Mouse (Mus musculus) activated CD4-positive, CD25-positive, alpha-beta regulatory T cell, adult 4 months (primary cell): ENCODE results near the gene Dnah11. TPM values are rescaled to one million over a fixed set of nuclear protein-coding genes. Genes with fewer than 3 reads are reported as not detected.
A peak's percentile ranks its signal among the peaks of the same experiment; 100 is the strongest.
"Not testable (repeated sequence)": the region's sequence is repeated elsewhere in the genome, so short reads cannot be mapped to it uniquely, and the experiment has no call there.

ENCODE experiments used
- ATAC-seq: one replicate; pipeline ENCODE4 v1.8.0; 2017
- polyA plus RNA-seq, 2 experiments: library from polyadenylated mRNA; unstranded; fragments of 100-300 nt; shearing (Covaris generic); gene quantifications; one replicate each; pipeline ENCODE4 v1.2.1; 2017

Gene Dnah11
- polyA plus RNA-seq, 2 experiments from 2014 or later = 0.04 to 0.14 TPM

- ATAC-seq = peak; percentile 43
Observed at GRCm38 (mm10) chr12:117959213-117959612, 239.6 kb downstream of the Dnah11 start.

GRCm38 (mm10) chr12:117946823-117947704 lies 251.8 kb downstream of the Dnah11 start:
- ATAC-seq = no peak

- ATAC-seq = peak; percentile 78
Observed at GRCm38 (mm10) chr12:117941947-117942346, 256.9 kb downstream of the Dnah11 start.

- no peak for ATAC-seq
Observed at GRCm38 (mm10) chr12:117938214-117938613, 260.6 kb downstream of the Dnah11 start.

- ATAC-seq = no peak
Observed at GRCm38 (mm10) chr12:117932026-117932425, 266.8 kb downstream of the Dnah11 start.

GRCm38 (mm10) chr12:117929768-117930167 lies 269.1 kb downstream of the Dnah11 start:
- ATAC-seq = no peak

- no peak for ATAC-seq
Observed at GRCm38 (mm10) chr12:117915826-117916588, 282.8 kb downstream of the Dnah11 start.

- ATAC-seq = no peak
Observed at GRCm38 (mm10) chr12:117914613-117915245, 284.1 kb downstream of the Dnah11 start.

GRCm38 (mm10) chr12:117911396-117911795 lies 287.4 kb downstream of the Dnah11 start:
- no peak for ATAC-seq

GRCm38 (mm10) chr12:117905232-117905840 lies 293.5 kb downstream of the Dnah11 start:
- ATAC-seq = not testable (repeated sequence)

GRCm38 (mm10) chr12:117903671-117904070 lies 295.2 kb downstream of the Dnah11 start:
- ATAC-seq = no peak

GRCm38 (mm10) chr12:117901352-117901751 lies 297.5 kb downstream of the Dnah11 start:
- not testable (repeated sequence) for ATAC-seq

- not testable (repeated sequence) for ATAC-seq
Observed at GRCm38 (mm10) chr12:117900798-117901197, 298.0 kb downstream of the Dnah11 start.

GRCm38 (mm10) chr12:117887422-117887821 lies 311.4 kb downstream of the Dnah11 start:
- ATAC-seq = no peak

- ATAC-seq = no peak
Observed at GRCm38 (mm10) chr12:117884627-117885026, 314.2 kb downstream of the Dnah11 start.

- no peak for ATAC-seq
Observed at GRCm38 (mm10) chr12:117878341-117878740, 320.5 kb downstream of the Dnah11 start.

- ATAC-seq = no peak
Observed at GRCm38 (mm10) chr12:117872265-117872664, 326.6 kb downstream of the Dnah11 start.

GRCm38 (mm10) chr12:117867708-117868564 lies 330.9 kb downstream of the Dnah11 start:
- no peak for ATAC-seq

- ATAC-seq = no peak
Observed at GRCm38 (mm10) chr12:117862655-117863054, 336.2 kb downstream of the Dnah11 start.

- no peak for ATAC-seq
Observed at GRCm38 (mm10) chr12:117861249-117861648, 337.6 kb downstream of the Dnah11 start.

GRCm38 (mm10) chr12:117860840-117861239 lies 338.0 kb downstream of the Dnah11 start:
- ATAC-seq = no peak

GRCm38 (mm10) chr12:117857884-117858283 lies 341.0 kb downstream of the Dnah11 start:
- no peak for ATAC-seq
